Mouse (Mus musculus) heart, embryonic 13.5 days (tissue): ENCODE measurements around the gene St3gal2. TPM values are rescaled to one million over a fixed set of nuclear protein-coding genes. Genes with fewer than 3 reads are reported as not detected.
A peak's percentile ranks its signal among the peaks of the same experiment; 100 is the strongest.
"Not testable (repeated sequence)": the region's sequence is repeated elsewhere in the genome, so short reads cannot be mapped to it uniquely, and the experiment has no call there.

Experiments
- ATAC-seq: fragments of 200-750 bp; cut with Nextera tagmentation; 2 replicates; pipeline ENCODE4 v1.8.0; 2017; ENCODE audit warnings: moderate TSS enrichment; ENCODE audit not compliant: insufficient number of reproducible peaks, low FRiP score, low TSS enrichment; ENCODE audit errors: extremely low read depth
- H3K27ac ChIP-seq: fragments of 300-500 bp; sonication (generic); replicated peaks from 2 replicates; pipeline ENCODE4 v1.5.1; 2015; ENCODE audit warnings: moderate library complexity, mild to moderate bottlenecking, inconsistent platforms
- H3K27me3 ChIP-seq: fragments of 300-500 bp; sonication (generic); replicated peaks from 2 replicates; pipeline ENCODE4 v1.6.1; 2015; ENCODE audit warnings: mild to moderate bottlenecking, inconsistent platforms
- H3K36me3 ChIP-seq: fragments of 300-500 bp; sonication (generic); 2 replicates; pipeline ENCODE4 v1.6.1; 2015; ENCODE audit warnings: mild to moderate bottlenecking, inconsistent platforms
- H3K4me1 ChIP-seq: fragments of 300-500 bp; sonication (generic); 2 replicates; pipeline ENCODE4 v1.6.1; 2015; ENCODE audit warnings: inconsistent platforms
- H3K4me2 ChIP-seq: fragments of 300-500 bp; sonication (generic); 2 replicates; pipeline ENCODE4 v1.6.1; 2015; ENCODE audit warnings: inconsistent platforms, mild to moderate bottlenecking, moderate library complexity
- H3K4me3 ChIP-seq: fragments of 300-500 bp; sonication (generic); 2 replicates; pipeline ENCODE4 v1.5.1; 2015; ENCODE audit warnings: moderate library complexity, mild to moderate bottlenecking, inconsistent platforms
- H3K9ac ChIP-seq: fragments of 300-500 bp; sonication (generic); 2 replicates; pipeline ENCODE4 v1.6.1; 2015; ENCODE audit warnings: inconsistent platforms, mild to moderate bottlenecking, moderate library complexity
- H3K9me3 ChIP-seq: fragments of 300-500 bp; sonication (generic); 2 replicates; pipeline ENCODE4 v1.6.1; 2016; ENCODE audit warnings: inconsistent platforms
- WGBS: fragments of 180-500 bp; shearing (Covaris S2); methylation state at CpG from one replicate; pipeline ENCODE4 v1.1.7; 2015; ENCODE audit warnings: mixed read lengths; 5-methylcytosine and 5-hydroxymethylcytosine counted together
- polyA plus RNA-seq: library from polyadenylated mRNA; unstranded; fragments of >200 nt; fragmentation: Nextera tagmentation; extraction: Ambion mirVana; gene quantifications from 2 replicates; pipeline ENCODE4 v1.2.1, GENCODE M21; 2015

Gene St3gal2
- polyA plus RNA-seq, 1 experiment from 2014 or later, result 16.2 TPM

DNA sequence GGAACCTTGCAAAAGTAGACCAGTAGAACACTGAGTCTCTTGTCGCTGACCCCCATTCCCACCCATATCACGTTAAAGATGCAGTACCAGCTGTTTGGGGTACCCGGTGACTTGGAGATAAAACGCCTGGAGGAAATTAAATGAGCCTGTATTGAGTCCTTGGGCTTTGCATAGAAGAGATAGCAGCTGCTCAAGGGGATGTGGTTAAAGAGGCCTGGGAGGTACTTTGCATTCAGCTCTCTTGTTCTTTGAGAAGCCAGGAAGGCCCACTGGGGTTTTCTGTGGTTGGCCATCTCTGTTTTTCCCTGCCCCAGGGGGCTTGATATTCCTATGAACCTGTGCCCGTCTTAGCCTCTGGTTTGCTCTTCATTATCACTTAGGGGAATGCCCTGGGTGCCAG is 9.3 kb downstream of the St3gal2 start:
- H3K9me3 ChIP-seq, result no peaks in the 10 kb centered on the region
- peak overlapping the region; percentile 2; the same call in 1 of the 2 replicates for H3K27ac ChIP-seq
- no peak overlapping the region for H3K4me3 ChIP-seq
- 50% methylated on average over 5 of the region's 5 CpGs for WGBS
- H3K4me1 ChIP-seq, result peaks cover 67% of the 10 kb centered on the region
- 0 out of 2 replicates have a peak, but pooled peaks cover 3% of the 10 kb centered on the region for H3K36me3 ChIP-seq
- no peaks in the 10 kb centered on the region for H3K27me3 ChIP-seq
- no peak overlapping the region for H3K4me2 ChIP-seq
- H3K9ac ChIP-seq, result no peak overlapping the region
- ATAC-seq, result no peak

DNA sequence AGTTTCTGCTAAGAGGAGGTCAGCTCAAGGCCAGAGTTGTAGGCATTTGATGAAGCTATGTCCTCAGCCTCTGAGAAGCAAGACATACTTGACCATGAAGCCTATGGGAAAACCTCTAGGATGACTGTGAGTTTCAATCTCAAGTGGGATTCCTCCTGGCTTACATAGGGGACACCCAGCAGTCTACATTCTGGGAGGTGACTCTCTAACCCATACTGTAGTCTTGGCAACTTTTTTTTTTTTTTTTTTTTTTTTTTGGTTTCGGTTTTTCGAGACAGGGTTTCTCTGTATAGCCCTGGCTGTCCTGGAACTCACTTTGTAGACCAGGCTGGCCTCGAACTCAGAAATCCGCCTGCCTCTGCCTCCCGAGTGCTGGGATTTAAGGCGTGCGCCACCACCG is 9.9 kb downstream of the St3gal2 start:
- not testable (repeated sequence) for H3K9ac ChIP-seq, H3K4me3 ChIP-seq, H3K4me2 ChIP-seq, H3K27me3 ChIP-seq, H3K27ac ChIP-seq, H3K9me3 ChIP-seq, ATAC-seq, H3K36me3 ChIP-seq
- WGBS, result 92% methylated on average over 7 of the region's 8 CpGs
- peaks cover 67% of the 10 kb centered on the region for H3K4me1 ChIP-seq

DNA sequence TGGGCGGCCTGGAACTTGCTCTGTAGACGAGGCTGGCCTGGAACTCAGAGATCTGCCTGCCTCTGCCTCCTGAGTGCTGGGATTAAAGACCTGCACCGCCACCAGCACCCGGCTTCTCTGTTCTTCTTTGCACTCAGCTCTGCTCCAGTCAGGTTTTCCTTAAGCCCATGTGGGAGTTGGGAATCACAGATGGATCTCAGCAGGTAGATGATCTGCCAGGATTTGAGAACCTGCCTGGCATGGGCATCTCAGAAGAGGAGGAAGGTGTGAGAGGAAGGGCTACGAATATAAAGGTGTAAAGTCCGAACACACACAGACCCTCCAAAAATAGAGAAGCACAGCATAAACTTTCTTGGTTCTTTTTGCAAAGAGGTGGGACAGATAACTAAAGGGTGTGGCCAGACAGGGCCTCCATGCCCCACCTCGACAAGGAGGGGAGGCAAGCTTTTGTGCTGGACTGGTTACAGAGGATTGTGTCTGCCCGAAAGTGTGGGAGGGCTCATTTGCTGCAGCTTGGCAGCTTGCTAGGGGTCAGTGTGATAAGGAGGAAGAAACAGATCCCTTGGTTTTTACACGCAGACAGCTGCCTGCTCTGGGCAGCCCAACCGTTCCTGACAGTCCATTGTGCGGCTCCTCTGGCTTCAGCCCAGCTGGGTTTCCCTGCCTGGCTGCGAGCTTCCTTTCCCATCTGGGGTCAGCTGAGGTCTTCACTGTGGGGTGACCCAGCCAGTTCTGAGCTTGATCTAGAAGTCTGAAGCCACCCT is 11.6 kb downstream of the St3gal2 start:
- peak; percentile 52; the same call in 1 of the 2 replicates for ATAC-seq
- Histone ChIP-seq H3K4me1 (peaks cover 60% of the 10 kb centered on the region), H3K27me3 (no peaks in the 10 kb centered on the region), H3K27ac (peak overlapping the region; percentile 81), H3K9ac (peak overlapping the region; percentile 47; the same call in 1 of the 2 replicates), H3K4me2 (peak overlapping the region; percentile 40), H3K9me3 (no peaks in the 10 kb centered on the region), H3K36me3 (no peaks in the 10 kb centered on the region; the same call in 1 of the 2 replicates), H3K4me3 (peak overlapping the region; percentile 10; the same call in 1 of the 2 replicates)
- 39% methylated on average over 12 of the region's 12 CpGs for WGBS

DNA sequence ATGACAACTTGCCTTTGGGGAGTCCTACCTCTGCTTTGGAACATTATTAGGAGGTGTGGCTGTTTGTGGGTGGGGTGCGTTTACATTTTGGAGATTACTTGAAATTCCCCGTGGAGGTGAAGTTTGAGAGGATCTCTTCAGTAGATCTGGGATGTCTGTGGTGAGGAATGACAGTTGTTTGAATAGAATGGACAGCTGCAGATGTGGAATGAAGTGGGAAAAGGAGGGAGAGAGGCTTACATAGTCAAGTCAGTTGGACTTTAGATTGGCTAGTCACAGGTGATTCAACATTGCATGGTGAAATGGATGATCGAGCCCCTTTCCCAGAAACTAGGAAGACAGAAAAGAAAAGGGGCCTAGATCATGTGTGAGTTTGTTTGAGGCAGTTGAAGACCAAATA is 12.7 kb downstream of the St3gal2 start:
- Histone ChIP-seq H3K4me1 (peaks cover 53% of the 10 kb centered on the region), H3K4me2 (no peak overlapping the region), H3K9ac (no peak overlapping the region), H3K27me3 (no peaks in the 10 kb centered on the region), H3K27ac (no peak overlapping the region), H3K9me3 (no peaks in the 10 kb centered on the region), H3K36me3 (no peaks in the 10 kb centered on the region; the same call in 1 of the 2 replicates), H3K4me3 (no peak overlapping the region)
- WGBS, result 70% methylated on average over 3 of the region's 3 CpGs
- no peak for ATAC-seq

DNA sequence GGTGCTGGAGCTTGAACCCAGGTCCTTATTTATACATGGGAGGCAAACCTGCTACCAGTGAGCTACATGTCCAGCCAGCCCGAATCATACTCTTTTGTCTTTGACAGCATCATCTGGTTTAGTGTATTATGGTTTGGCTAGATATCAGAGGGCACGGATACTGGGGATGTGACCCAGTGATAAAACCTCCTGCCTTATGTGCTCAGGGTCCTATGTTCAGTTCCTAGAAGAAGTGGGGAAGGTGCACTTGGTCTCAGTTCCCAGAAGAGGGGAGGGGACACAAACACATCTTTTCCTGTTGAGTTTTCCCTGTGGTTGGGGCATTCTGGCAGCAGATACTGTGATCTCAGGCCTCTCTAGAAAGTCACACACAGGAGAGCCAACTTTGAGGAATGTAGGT is 13.6 kb downstream of the St3gal2 start:
- Histone ChIP-seq H3K4me3 (no peak overlapping the region), H3K27me3 (no peaks in the 10 kb centered on the region), H3K36me3 (no peaks in the 10 kb centered on the region; the same call in 1 of the 2 replicates), H3K4me2 (no peak overlapping the region), H3K27ac (no peak overlapping the region), H3K9ac (no peak overlapping the region), H3K9me3 (no peaks in the 10 kb centered on the region), H3K4me1 (peaks cover 57% of the 10 kb centered on the region)
- WGBS, result 81% methylated on average over 2 of the region's 2 CpGs
- no peak for ATAC-seq

DNA sequence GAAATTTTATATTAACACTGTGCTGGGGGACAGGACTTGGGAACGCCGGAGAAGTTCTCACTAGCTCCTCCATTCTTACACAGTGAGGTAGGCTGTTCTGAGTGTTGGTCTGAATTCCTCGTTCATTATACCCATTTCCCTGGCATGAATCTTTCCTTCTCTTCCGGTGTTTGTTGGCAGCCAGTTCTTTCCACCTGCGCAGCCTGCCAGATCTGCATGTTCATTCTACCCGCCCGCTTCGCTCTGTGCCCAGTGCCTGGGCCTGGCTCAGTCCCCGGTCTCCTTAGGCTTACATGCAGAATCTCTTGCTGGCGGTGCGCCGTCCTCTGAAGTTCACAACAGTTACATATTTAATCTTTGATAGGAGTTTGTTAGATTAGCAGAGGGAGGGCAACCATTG is 16.5 kb downstream of the St3gal2 start:
- no peaks in the 10 kb centered on the region; the same call in 1 of the 2 replicates for H3K36me3 ChIP-seq
- H3K27me3 ChIP-seq, result no peaks in the 10 kb centered on the region
- H3K9ac ChIP-seq, result no peak overlapping the region
- no peak overlapping the region for H3K4me2 ChIP-seq
- no peaks in the 10 kb centered on the region for H3K9me3 ChIP-seq
- no peak overlapping the region for H3K4me3 ChIP-seq
- ATAC-seq, result no peak
- H3K4me1 ChIP-seq, result peaks cover 64% of the 10 kb centered on the region
- WGBS, result 90% methylated on average over 12 of the region's 12 CpGs
- no peak overlapping the region for H3K27ac ChIP-seq

DNA sequence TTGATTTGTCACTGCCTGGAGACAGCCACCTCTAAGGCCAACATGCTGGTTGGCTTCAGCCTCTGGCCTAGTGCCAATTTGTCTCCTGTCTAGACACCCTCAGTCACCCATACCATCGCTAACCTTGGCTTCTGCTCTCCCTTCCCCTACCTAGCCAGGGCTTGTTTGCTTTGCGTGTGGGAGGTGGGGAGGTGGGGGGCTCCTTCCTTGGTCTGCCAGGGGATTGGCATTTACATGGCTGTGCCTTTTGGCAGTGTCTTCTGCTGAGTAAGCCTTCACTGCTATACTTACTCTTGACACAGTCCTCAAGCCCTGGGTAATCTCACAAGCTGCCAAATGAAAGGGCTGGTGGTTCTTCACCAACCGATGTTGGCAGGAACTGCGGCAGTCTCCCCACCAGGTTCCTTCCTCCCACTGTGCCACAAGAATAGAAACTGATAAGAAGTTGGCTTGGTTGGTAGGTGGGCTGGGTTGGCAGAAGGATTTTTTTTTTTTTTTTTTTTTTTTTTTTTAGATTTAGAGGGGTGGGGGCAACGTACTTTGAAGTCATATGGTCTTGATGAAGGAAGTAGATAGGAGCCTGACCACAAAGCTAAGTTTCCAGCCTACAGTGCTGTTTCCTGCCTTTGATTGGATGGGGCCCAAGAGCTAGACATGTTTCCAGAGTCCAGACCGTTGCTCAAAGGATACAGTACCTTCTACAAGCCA is 19.3 kb downstream of the St3gal2 start:
- peak overlapping the region; percentile 36 for H3K4me2 ChIP-seq
- no peaks in the 10 kb centered on the region for H3K9me3 ChIP-seq
- WGBS, result 27% methylated on average over 6 of the region's 6 CpGs

DNA sequence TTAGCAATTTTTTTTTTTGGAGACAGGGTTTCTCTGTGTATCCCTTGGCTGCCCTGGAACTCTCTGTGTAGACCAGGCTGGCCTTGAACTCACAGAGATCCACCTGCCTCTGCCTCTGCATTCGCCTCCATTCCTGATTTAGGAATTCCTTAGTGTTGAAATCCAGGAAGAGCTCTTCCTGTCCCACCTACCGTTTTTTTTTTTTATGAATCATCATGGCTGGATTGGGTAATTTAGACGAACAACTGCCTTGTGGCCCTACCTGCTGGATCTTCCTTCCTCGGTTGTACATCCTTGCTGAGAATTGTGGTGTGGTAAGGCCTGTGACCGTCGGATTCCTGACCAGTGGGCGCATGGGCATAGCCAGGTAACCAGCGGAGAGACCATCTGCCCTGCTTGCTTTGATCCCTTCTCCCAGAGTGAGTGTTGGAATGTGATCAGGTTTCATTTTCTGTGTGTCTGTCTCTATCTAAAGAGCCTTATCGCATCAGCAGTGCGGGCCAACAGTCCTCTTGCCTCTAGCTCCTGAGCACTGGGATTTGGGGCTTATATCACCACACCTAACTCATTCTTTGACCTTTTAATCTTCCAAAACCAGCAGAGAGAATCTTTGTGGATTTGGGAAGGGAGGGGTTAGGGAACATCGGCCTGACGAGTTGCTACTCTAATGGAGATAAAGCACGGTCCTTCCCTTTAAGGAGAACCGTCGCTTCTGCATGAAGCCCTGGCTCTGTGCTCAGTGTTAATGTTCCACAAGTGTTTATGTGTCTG is 21.1 kb downstream of the St3gal2 start:
- H3K27ac ChIP-seq, result peak overlapping the region; percentile 94
- H3K9me3 ChIP-seq, result no peaks in the 10 kb centered on the region
- no peaks in the 10 kb centered on the region for H3K36me3 ChIP-seq
- no peak overlapping the region for H3K4me3 ChIP-seq
- 52% methylated on average over 15 of the region's 15 CpGs for WGBS
- H3K4me1 ChIP-seq, result peaks cover 84% of the 10 kb centered on the region
- no peaks in the 10 kb centered on the region for H3K27me3 ChIP-seq
- H3K9ac ChIP-seq, result peak overlapping the region; percentile 41
- no peak for ATAC-seq
- H3K4me2 ChIP-seq, result peak overlapping the region; percentile 45

More for the DNA sequence above, 19.3 kb downstream of the St3gal2 start:
- Histone ChIP-seq H3K27ac (peak overlapping the region; percentile 79), H3K4me1 (peaks cover 69% of the 10 kb centered on the region), H3K36me3 (no peaks in the 10 kb centered on the region; the same call in 1 of the 2 replicates), H3K27me3 (no peaks in the 10 kb centered on the region), H3K9ac (no peak overlapping the region), H3K4me3 (no peak overlapping the region)
- 0 out of 2 replicates have a peak, but pooled peaks have one; percentile 22 for ATAC-seq

DNA sequence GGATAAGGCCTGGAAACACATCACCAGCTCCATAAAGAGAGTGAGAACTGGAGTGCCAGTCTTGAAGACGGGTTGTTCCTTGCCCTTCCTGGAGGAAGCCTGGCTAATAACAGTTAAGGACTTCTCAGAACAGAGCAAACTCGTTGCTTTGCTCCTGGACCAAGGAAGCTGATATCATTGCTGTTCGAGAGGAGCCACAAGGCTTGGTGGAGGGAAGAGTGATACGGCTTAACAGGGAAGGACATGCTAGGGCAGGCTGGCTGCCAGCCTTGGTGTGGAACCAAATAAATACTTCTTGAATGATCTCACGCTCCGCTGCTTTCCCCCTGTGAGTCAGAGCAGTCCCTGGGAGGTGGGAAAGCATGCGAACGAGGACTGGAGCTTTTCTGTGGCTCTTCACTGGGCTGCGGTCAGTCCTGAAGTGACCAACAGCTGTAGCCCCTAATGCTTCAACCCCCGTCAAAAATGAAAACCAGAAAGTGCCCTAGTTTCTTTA is 21.8 kb downstream of the St3gal2 start:
- H3K27ac ChIP-seq, result peak overlapping the region; percentile 94
- H3K4me3 ChIP-seq, result no peak overlapping the region
- peak; percentile 61; the same call in 1 of the 2 replicates for ATAC-seq
- H3K27me3 ChIP-seq, result no peaks in the 10 kb centered on the region
- H3K4me2 ChIP-seq, result peak overlapping the region; percentile 45
- H3K9ac ChIP-seq, result peak overlapping the region; percentile 41
- H3K9me3 ChIP-seq, result no peaks in the 10 kb centered on the region
- H3K4me1 ChIP-seq, result peaks cover 85% of the 10 kb centered on the region
- H3K36me3 ChIP-seq, result no peaks in the 10 kb centered on the region
- WGBS, result 19% methylated on average over 10 of the region's 10 CpGs

DNA sequence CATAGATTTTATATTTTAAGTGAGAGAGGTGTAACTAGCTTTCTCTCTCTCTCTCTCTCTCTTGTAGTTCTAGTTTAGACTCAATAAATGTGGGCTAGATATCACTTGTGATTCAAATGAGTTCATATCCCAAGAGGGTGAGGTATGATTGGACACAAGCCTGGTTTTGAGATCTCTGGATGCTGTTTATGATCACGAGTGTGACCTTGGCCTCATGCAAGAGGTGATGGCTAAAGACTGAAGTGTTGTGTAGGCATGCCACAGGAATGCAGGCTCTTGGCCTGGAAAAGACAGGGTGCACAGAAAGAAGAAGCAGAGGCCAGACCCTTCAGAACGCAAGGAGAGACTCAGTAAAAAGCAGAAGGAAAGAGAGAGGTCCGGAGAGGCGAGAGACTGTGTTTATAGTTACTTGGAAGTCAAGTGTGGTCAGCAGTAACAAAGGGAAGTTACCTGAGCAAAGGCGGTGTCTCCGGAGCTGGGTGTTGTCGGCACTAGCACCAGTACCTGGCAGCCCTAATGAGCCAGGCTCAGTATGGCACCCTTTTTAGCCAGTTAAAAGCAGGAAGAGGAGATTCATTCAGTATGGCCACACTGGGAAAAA is 24.7 kb downstream of the St3gal2 start:
- H3K27ac ChIP-seq, result peak overlapping the region; percentile 78
- H3K4me3 ChIP-seq, result no peak overlapping the region
- WGBS, result 76% methylated on average over 7 of the region's 7 CpGs

More for the DNA sequence above, 24.7 kb downstream of the St3gal2 start:
- H3K9ac ChIP-seq, result peak overlapping the region; percentile 33; the same call in 1 of the 2 replicates
- no peaks in the 10 kb centered on the region for H3K9me3 ChIP-seq
- no peaks in the 10 kb centered on the region for H3K36me3 ChIP-seq
- no peaks in the 10 kb centered on the region for H3K27me3 ChIP-seq
- ATAC-seq, result no peak
- peak overlapping the region; percentile 28; the same call in 1 of the 2 replicates for H3K4me2 ChIP-seq
- H3K4me1 ChIP-seq, result peaks cover 76% of the 10 kb centered on the region
